Mouse (Mus musculus): Measurements from ENCODE around the gene Cfap61. TPM values are rescaled to one million over a fixed set of nuclear protein-coding genes. Genes with fewer than 3 reads are reported as not detected.
A peak's percentile ranks its signal among the peaks of the same experiment; 100 is the strongest.

The Cfap61 gene
- polyA plus RNA-seq, 1 experiment from 2014 or later, result 0.16 TPM

- no peak for ATAC-seq (ENCODE audit: low FRiP score, low TSS enrichment)
- no peak overlapping the region for H3K4me3 ChIP-seq (ENCODE audit: low read depth, low read length)
- no peak for DNase-seq (ENCODE audit: low spot score)
- TF ChIP-seq CTCF (IDR thresholded peaks at IDR 0.05; ENCODE audit: low read depth) (no peak), EP300 (optimal IDR thresholded peaks at IDR 0.05) (no peak)
- H3K4me2 ChIP-seq (replicated peaks; ENCODE audit: low read depth), result no peak overlapping the region
- H3K9me3 ChIP-seq (ENCODE audit: control insufficient read depth, low read length), result no peaks in the 10 kb centered on the region
- 88% methylated on average over 7 of the region's 7 CpGs for WGBS
- H3K36me3 ChIP-seq (ENCODE audit: control insufficient read depth, insufficient read depth, low read length), result peaks cover 5% of the 10 kb centered on the region; the same call in 1 of the 2 replicates
- H3K4me1 ChIP-seq (replicated peaks; ENCODE audit: control insufficient read depth, insufficient read depth), result no peaks in the 10 kb centered on the region
- H3K27ac ChIP-seq (replicated peaks), result no peak overlapping the region
- no peak overlapping the region for H3K9ac ChIP-seq (ENCODE audit: low read length)
- no peaks in the 10 kb centered on the region for H3K27me3 ChIP-seq (ENCODE audit: control insufficient read depth, insufficient read depth, low read length)
Observed at GRCm38 (mm10) chr2:146249033-146249432, 314.4 kb downstream of the Cfap61 start.

- TF ChIP-seq EP300 (optimal IDR thresholded peaks at IDR 0.05) (no peak), CTCF (IDR thresholded peaks at IDR 0.05; ENCODE audit: low read depth) (no peak)
- ATAC-seq (ENCODE audit: low FRiP score, low TSS enrichment), result no peak
- 76% methylated on average over 6 of the region's 6 CpGs for WGBS
- Histone ChIP-seq H3K9me3 (ENCODE audit: control insufficient read depth, low read length) (no peaks in the 10 kb centered on the region), H3K4me1 (replicated peaks; ENCODE audit: control insufficient read depth, insufficient read depth) (no peaks in the 10 kb centered on the region), H3K27me3 (ENCODE audit: control insufficient read depth, insufficient read depth, low read length) (no peaks in the 10 kb centered on the region), H3K4me2 (replicated peaks; ENCODE audit: low read depth) (no peak overlapping the region), H3K27ac (replicated peaks) (no peak overlapping the region), H3K4me3 (ENCODE audit: low read depth, low read length) (no peak overlapping the region), H3K9ac (ENCODE audit: low read length) (no peak overlapping the region), H3K36me3 (ENCODE audit: control insufficient read depth, insufficient read depth, low read length) (no peaks in the 10 kb centered on the region)
- DNase-seq (ENCODE audit: low spot score), result no peak
Observed at GRCm38 (mm10) chr2:146250236-146250904, 315.8 kb downstream of the Cfap61 start.

GRCm38 (mm10) chr2:146254387-146254786, 319.8 kb downstream of the Cfap61 start:
- no peak overlapping the region for H3K4me3 ChIP-seq (ENCODE audit: low read depth, low read length)
- H3K27me3 ChIP-seq (ENCODE audit: control insufficient read depth, insufficient read depth, low read length), result no peaks in the 10 kb centered on the region
- ATAC-seq (ENCODE audit: low FRiP score, low TSS enrichment) (no peak), DNase-seq (ENCODE audit: low spot score) (no peak)
- no peaks in the 10 kb centered on the region for H3K9me3 ChIP-seq (ENCODE audit: control insufficient read depth, low read length)
- no peaks in the 10 kb centered on the region for H3K4me1 ChIP-seq (replicated peaks; ENCODE audit: control insufficient read depth, insufficient read depth)
- no peak overlapping the region for H3K9ac ChIP-seq (ENCODE audit: low read length)
- H3K36me3 ChIP-seq (ENCODE audit: control insufficient read depth, insufficient read depth, low read length), result no peaks in the 10 kb centered on the region
- H3K4me2 ChIP-seq (replicated peaks; ENCODE audit: low read depth), result no peak overlapping the region
- 77% methylated on average over 1 of the region's 1 CpGs for WGBS
- no peak overlapping the region for H3K27ac ChIP-seq (replicated peaks)
- TF ChIP-seq CTCF (IDR thresholded peaks at IDR 0.05; ENCODE audit: low read depth) (no peak), EP300 (optimal IDR thresholded peaks at IDR 0.05) (no peak)

- H3K27ac ChIP-seq (replicated peaks), result no peak overlapping the region
- no peak for TF ChIP-seq CTCF (IDR thresholded peaks at IDR 0.05; ENCODE audit: low read depth)
- TF ChIP-seq EP300 (optimal IDR thresholded peaks at IDR 0.05), result no peak
Observed at GRCm38 (mm10) chr2:146255636-146256035, 321.1 kb downstream of the Cfap61 start.

GRCm38 (mm10) chr2:146256321-146256875, 321.8 kb downstream of the Cfap61 start:
- Histone ChIP-seq H3K4me1 (replicated peaks; ENCODE audit: control insufficient read depth, insufficient read depth) (no peaks in the 10 kb centered on the region), H3K4me3 (ENCODE audit: low read depth, low read length) (no peak overlapping the region), H3K36me3 (ENCODE audit: control insufficient read depth, insufficient read depth, low read length) (no peaks in the 10 kb centered on the region), H3K4me2 (replicated peaks; ENCODE audit: low read depth) (no peak overlapping the region), H3K27me3 (ENCODE audit: control insufficient read depth, insufficient read depth, low read length) (no peaks in the 10 kb centered on the region), H3K9ac (ENCODE audit: low read length) (no peak overlapping the region), H3K27ac (replicated peaks) (no peak overlapping the region), H3K9me3 (ENCODE audit: control insufficient read depth, low read length) (no peaks in the 10 kb centered on the region)
- peak; percentile 55 for TF ChIP-seq CTCF (IDR thresholded peaks at IDR 0.05; ENCODE audit: low read depth)
- no peak for TF ChIP-seq EP300 (optimal IDR thresholded peaks at IDR 0.05)
- ATAC-seq (ENCODE audit: low FRiP score, low TSS enrichment), result no peak
- DNase-seq (ENCODE audit: low spot score), result no peak
- WGBS, result 66% methylated on average over 3 of the region's 3 CpGs

More at GRCm38 (mm10) chr2:146255636-146256035, 321.1 kb downstream of the Cfap61 start:
- DNase-seq (ENCODE audit: low spot score), result no peak
- ATAC-seq (ENCODE audit: low FRiP score, low TSS enrichment), result no peak
- Histone ChIP-seq H3K4me3 (ENCODE audit: low read depth, low read length) (no peak overlapping the region), H3K27me3 (ENCODE audit: control insufficient read depth, insufficient read depth, low read length) (no peaks in the 10 kb centered on the region), H3K9me3 (ENCODE audit: control insufficient read depth, low read length) (no peaks in the 10 kb centered on the region), H3K4me1 (replicated peaks; ENCODE audit: control insufficient read depth, insufficient read depth) (no peaks in the 10 kb centered on the region), H3K9ac (ENCODE audit: low read length) (no peak overlapping the region), H3K36me3 (ENCODE audit: control insufficient read depth, insufficient read depth, low read length) (no peaks in the 10 kb centered on the region), H3K4me2 (replicated peaks; ENCODE audit: low read depth) (no peak overlapping the region)

GRCm38 (mm10) chr2:146257037-146257436, 322.5 kb downstream of the Cfap61 start:
- H3K36me3 ChIP-seq (ENCODE audit: control insufficient read depth, insufficient read depth, low read length), result no peaks in the 10 kb centered on the region
- H3K27me3 ChIP-seq (ENCODE audit: control insufficient read depth, insufficient read depth, low read length), result no peaks in the 10 kb centered on the region
- H3K4me2 ChIP-seq (replicated peaks; ENCODE audit: low read depth), result no peak overlapping the region
- DNase-seq (ENCODE audit: low spot score), result no peak
- TF ChIP-seq EP300 (optimal IDR thresholded peaks at IDR 0.05) (no peak), CTCF (IDR thresholded peaks at IDR 0.05; ENCODE audit: low read depth) (no peak)
- H3K27ac ChIP-seq (replicated peaks), result no peak overlapping the region
- no peaks in the 10 kb centered on the region for H3K4me1 ChIP-seq (replicated peaks; ENCODE audit: control insufficient read depth, insufficient read depth)
- 23% methylated on average over 3 of the region's 3 CpGs for WGBS
- no peaks in the 10 kb centered on the region for H3K9me3 ChIP-seq (ENCODE audit: control insufficient read depth, low read length)
- 0 out of 2 replicates have a peak, but pooled peaks have one; percentile 66 for ATAC-seq (ENCODE audit: low FRiP score, low TSS enrichment)
- H3K4me3 ChIP-seq (ENCODE audit: low read depth, low read length), result no peak overlapping the region
- H3K9ac ChIP-seq (ENCODE audit: low read length), result no peak overlapping the region

All from stomach, postnatal 0 days (tissue).